Comparison of ENCODE assay signal across 27 mouse cellular contexts in genomic region chr14:22421668-22422067, GRCm38 (mm10).
A peak's percentile ranks its signal among the peaks of the same experiment; 100 is the strongest.
DNase-seq lines count a peak whose midpoint lies in the region; ATAC-seq and TF ChIP-seq lines count a peak whose summit lies in the region.
"Had no signal": no experiment of that assay in that cellular context is flagged by ENCODE, and none has a peak within 500 bp of the region (broad histone marks: within the 10 kb centered on the region; RNA-seq: fewer than 3 reads in every experiment).

No protein-coding gene starts in this region.

- H3K4me3 ChIP-seq in liver, adult 2 months (ENCODE audit: insufficient read depth, low read depth, low read length), result no peak overlapping the region
- H3K4me3 ChIP-seq in intestine, embryonic 15.5 days (replicated peaks), result no peak overlapping the region
- no peak overlapping the region for H3K4me3 ChIP-seq in intestine, postnatal 0 days (ENCODE audit: low read depth, low read length)
- H3K4me3 ChIP-seq in stomach, postnatal 0 days (ENCODE audit: low read depth, low read length), result no peak overlapping the region
- no peak overlapping the region for H3K4me3 ChIP-seq in layer of hippocampus, adult 2 months
- H3K4me3 ChIP-seq in forebrain, embryonic 13.5 days, result no peak overlapping the region
- H3K4me3 ChIP-seq: forebrain, embryonic 10.5 days; gastrocnemius, adult 2 months; heart, embryonic 12.5 days; heart, embryonic 15.5 days had no signal

- no peak for TF ChIP-seq EP300 in stomach, postnatal 0 days (optimal IDR thresholded peaks at IDR 0.05)

- H3K9me3 ChIP-seq in intestine, embryonic 15.5 days, result no peaks in the 10 kb centered on the region
- 0 out of 2 replicates have a peak, but pooled peaks cover 3% of the 10 kb centered on the region for H3K9me3 ChIP-seq in intestine, postnatal 0 days (ENCODE audit: control insufficient read depth)
- no peaks in the 10 kb centered on the region; the same call in 1 of the 2 replicates for H3K9me3 ChIP-seq in stomach, postnatal 0 days (ENCODE audit: control insufficient read depth, low read length)
- H3K9me3 ChIP-seq in forebrain, embryonic 13.5 days (replicated peaks), result peaks cover 7% of the 10 kb centered on the region
- H3K9me3 ChIP-seq: forebrain, embryonic 10.5 days; heart, embryonic 15.5 days had no signal

- no peak for TF ChIP-seq CTCF in liver, adult 2 months (IDR thresholded peaks at IDR 0.05; ENCODE audit: low read depth, low read length)
- no peak for TF ChIP-seq CTCF in intestine, postnatal 0 days (IDR thresholded peaks at IDR 0.05; ENCODE audit: low read depth)
- TF ChIP-seq CTCF in stomach, postnatal 0 days (IDR thresholded peaks at IDR 0.05; ENCODE audit: low read depth), result no peak
- TF ChIP-seq CTCF in layer of hippocampus, adult 2 months (conservative IDR thresholded peaks at IDR 0.05), result no peak

- 21% methylated on average over 4 of the region's 4 CpGs for WGBS in liver, adult 2 months
- 71% methylated on average over 4 of the region's 4 CpGs for WGBS in intestine, embryonic 15.5 days
- 42% methylated on average over 4 of the region's 4 CpGs for WGBS in intestine, postnatal 0 days
- whole genome bisulfite sequencing in stomach, postnatal 0 days, result 66% methylated on average over 4 of the region's 4 CpGs
- WGBS in forebrain, embryonic 13.5 days, result 91% methylated on average over 4 of the region's 4 CpGs

- TF ChIP-seq POLR2A in liver, adult 2 months (IDR thresholded peaks at IDR 0.05; ENCODE audit: extremely low read depth, insufficient read depth, low read length), result no peak

- no peak overlapping the region for H3K27ac ChIP-seq in liver, adult 2 months (replicated peaks; ENCODE audit: insufficient read depth, low read depth, low read length)
- no peak overlapping the region for H3K27ac ChIP-seq in intestine, embryonic 15.5 days
- no peak overlapping the region for H3K27ac ChIP-seq in intestine, postnatal 0 days (ENCODE audit: low read depth, low read length)
- no peak overlapping the region for H3K27ac ChIP-seq in stomach, postnatal 0 days (replicated peaks)
- no peak overlapping the region for H3K27ac ChIP-seq in layer of hippocampus, adult 2 months
- H3K27ac ChIP-seq in forebrain, embryonic 13.5 days, result no peak overlapping the region
- H3K27ac ChIP-seq: forebrain, embryonic 10.5 days; gastrocnemius, adult 2 months; heart, embryonic 15.5 days; hindbrain, embryonic 14.5 days had no signal

- peak; percentile 90 for DNase-seq in liver, adult 2 months (ENCODE audit: extremely low read depth, low read depth, low spot score)
- DNase-seq in liver, result no peak
- DNase-seq in stomach, postnatal 0 days (ENCODE audit: low spot score), result no peak
- no peak for DNase-seq in layer of hippocampus, adult 2 months (ENCODE audit: low spot score in 2 of 2)
- DNase-seq: adrenal gland, postnatal 10 days; adrenal gland, postnatal 36 days; B cell, adult 2 months; cerebellum, adult 18-20 months; cerebellum, adult 9-10 months; cerebellum, postnatal 14 days; forebrain, postnatal 0 days; gastrocnemius, adult 2 months; gastrocnemius, postnatal 14 days; heart, adult 18-20 months; heart, postnatal 14 days; heart, postnatal 4 days had no signal

- ATAC-seq in intestine, embryonic 15.5 days, result peak; percentile 70
- peak; percentile 89 for ATAC-seq in intestine, postnatal 0 days
- ATAC-seq in stomach, postnatal 0 days (ENCODE audit: low FRiP score, low TSS enrichment), result peak; percentile 73
- ATAC-seq in forebrain, embryonic 13.5 days, result no peak
- ATAC-seq: forebrain, embryonic 14.5 days; forebrain, postnatal 0 days; Patski had no signal

- no peak overlapping the region for H3K9ac ChIP-seq in liver, adult 2 months (ENCODE audit: low read depth, low read length)
- H3K9ac ChIP-seq in intestine, embryonic 15.5 days, result no peak overlapping the region
- no peak overlapping the region for H3K9ac ChIP-seq in intestine, postnatal 0 days (ENCODE audit: low read depth, low read length)
- no peak overlapping the region for H3K9ac ChIP-seq in stomach, postnatal 0 days (ENCODE audit: low read length)
- no peak overlapping the region for H3K9ac ChIP-seq in forebrain, embryonic 13.5 days
- H3K9ac ChIP-seq: forebrain, postnatal 0 days; heart, embryonic 12.5 days; heart, embryonic 15.5 days; hindbrain, embryonic 14.5 days had no signal

- no peaks in the 10 kb centered on the region for H3K79me2 ChIP-seq in liver, adult 2 months (ENCODE audit: control insufficient read depth, insufficient read depth, low read length)

- H3K36me3 ChIP-seq in liver, adult 2 months (ENCODE audit: control insufficient read depth, insufficient read depth, low read length), result no peaks in the 10 kb centered on the region
- H3K36me3 ChIP-seq in intestine, embryonic 15.5 days, result no peaks in the 10 kb centered on the region
- no peaks in the 10 kb centered on the region for H3K36me3 ChIP-seq in intestine, postnatal 0 days (ENCODE audit: control insufficient read depth, insufficient read depth)
- no peaks in the 10 kb centered on the region for H3K36me3 ChIP-seq in stomach, postnatal 0 days (ENCODE audit: control insufficient read depth, insufficient read depth, low read length)
- H3K36me3 ChIP-seq in forebrain, embryonic 13.5 days (ENCODE audit: poor library complexity, severe bottlenecking), result no peaks in the 10 kb centered on the region
- H3K36me3 ChIP-seq: forebrain, embryonic 10.5 days; G1E; heart, embryonic 12.5 days; heart, embryonic 15.5 days had no signal

- no peaks in the 10 kb centered on the region for H3K27me3 ChIP-seq in liver, adult 2 months (ENCODE audit: control insufficient read depth, insufficient read depth, low read length)
- H3K27me3 ChIP-seq in intestine, embryonic 15.5 days (replicated peaks), result no peaks in the 10 kb centered on the region
- no peaks in the 10 kb centered on the region for H3K27me3 ChIP-seq in intestine, postnatal 0 days (replicated peaks; ENCODE audit: control insufficient read depth, insufficient read depth, low read length)
- no peaks in the 10 kb centered on the region for H3K27me3 ChIP-seq in stomach, postnatal 0 days (ENCODE audit: control insufficient read depth, insufficient read depth, low read length)
- H3K27me3 ChIP-seq in forebrain, embryonic 13.5 days, result peaks cover 56% of the 10 kb centered on the region
- H3K27me3 ChIP-seq: CH12.LX; heart, embryonic 12.5 days; heart, embryonic 15.5 days; Patski had no signal

- no peak overlapping the region for H3K4me2 ChIP-seq in intestine, embryonic 15.5 days (replicated peaks)
- H3K4me2 ChIP-seq in intestine, postnatal 0 days (replicated peaks; ENCODE audit: low read depth), result no peak overlapping the region
- H3K4me2 ChIP-seq in stomach, postnatal 0 days (replicated peaks; ENCODE audit: low read depth), result no peak overlapping the region
- H3K4me2 ChIP-seq in forebrain, embryonic 13.5 days, result no peak overlapping the region
- H3K4me2 ChIP-seq: heart, embryonic 12.5 days; heart, embryonic 15.5 days; hindbrain, embryonic 14.5 days had no signal

- peaks cover 4% of the 10 kb centered on the region for H3K4me1 ChIP-seq in liver, adult 2 months (ENCODE audit: control insufficient read depth, insufficient read depth, low read length)
- 0 out of 2 replicates have a peak, but pooled peaks cover 5% of the 10 kb centered on the region for H3K4me1 ChIP-seq in intestine, embryonic 15.5 days (replicated peaks)
- H3K4me1 ChIP-seq in intestine, postnatal 0 days (replicated peaks; ENCODE audit: control insufficient read depth, insufficient read depth, low read length), result 0 out of 2 replicates have a peak, but pooled peaks cover 4% of the 10 kb centered on the region
- no peaks in the 10 kb centered on the region for H3K4me1 ChIP-seq in stomach, postnatal 0 days (replicated peaks; ENCODE audit: control insufficient read depth, insufficient read depth)
- peaks cover 10% of the 10 kb centered on the region; the same call in 1 of the 2 replicates for H3K4me1 ChIP-seq in forebrain, embryonic 13.5 days
- H3K4me1 ChIP-seq: heart, embryonic 12.5 days; heart, embryonic 15.5 days had no signal
